Mouse (Mus musculus) adrenal gland, postnatal 25 days (tissue): Measurements from ENCODE around the gene Triobp. TPM values are rescaled to one million over a fixed set of nuclear protein-coding genes. Genes with fewer than 3 reads are reported as not detected.

Experiments used
- DNase-seq: peaks from one replicate; pipeline ENCODE4 v3.0.0; 2021; ENCODE audit warnings: mixed read lengths
- long read RNA-seq: library from polyadenylated mRNA; stranded (forward); transcript quantifications from one replicate; pipeline ENCODE4 v2.0.0, GENCODE M21; 2021
- total RNA-seq: library from RNA; stranded (reverse); gene quantifications from 2 replicates; pipeline ENCODE4 v1.2.3, GENCODE M21; 2021

The Triobp gene
- 113 and 114 TPM in 2 replicates for total RNA-seq
- long read RNA-seq, transcript Triobp-201 (14 exons, 2,570 nt), result major isoform, 164 of 219 reads
- long read RNA-seq, transcript Triobp-206 (8 exons, 1,660 nt), result minor isoform, 5 of 219 reads
- long read RNA-seq, partial matches to known transcripts, result 34 of 219 reads
- long read RNA-seq, other reads (novel, unspliced or antisense), result 16 of 219 reads

GRCm38 (mm10) chr15:78947657-78948056 lies at the start of gene Triobp:
Triobp (plus strand) TSS chr15:78947724.
- peak; percentile 86 for DNase-seq

GRCm38 (mm10) chr15:78898507-78899001 lies 49.0 kb upstream of the Triobp start:
- DNase-seq, result no peak

GRCm38 (mm10) chr15:78899409-78899739 lies 48.1 kb upstream of the Triobp start, which contains the start of gene Gm49510:
Gm49510 (plus strand) TSS chr15:78899667.
- DNase-seq, result no peak

- DNase-seq, result peak; percentile 70
Measured at GRCm38 (mm10) chr15:78899740-78900584, 47.6 kb upstream of the Triobp start, which contains the start of gene Sh3bp1. Sh3bp1 (plus strand) TSS chr15:78899768.

GRCm38 (mm10) chr15:78900585-78901421 lies 46.7 kb upstream of the Triobp start:
- no peak for DNase-seq

- no peak for DNase-seq
Measured at GRCm38 (mm10) chr15:78901422-78901789, 46.1 kb upstream of the Triobp start.

GRCm38 (mm10) chr15:78903243-78903642 lies 44.3 kb upstream of the Triobp start:
- DNase-seq, result peak; percentile 78

- DNase-seq, result no peak
Measured at GRCm38 (mm10) chr15:78908399-78908798, 39.1 kb upstream of the Triobp start.

GRCm38 (mm10) chr15:78908982-78909381 lies 38.5 kb upstream of the Triobp start:
- DNase-seq, result no peak

- no peak for DNase-seq
Measured at GRCm38 (mm10) chr15:78912040-78912439, 35.5 kb upstream of the Triobp start.

- peak; percentile 93 for DNase-seq
Measured at GRCm38 (mm10) chr15:78913632-78914090, 33.9 kb upstream of the Triobp start, which contains the start of gene Pdxp. Pdxp (plus strand) TSS chr15:78913919.

- DNase-seq, result no peak
Measured at GRCm38 (mm10) chr15:78914091-78914822, 33.3 kb upstream of the Triobp start.

- DNase-seq, result no peak
Measured at GRCm38 (mm10) chr15:78914823-78915659, 32.5 kb upstream of the Triobp start.

- DNase-seq, result peak; percentile 51
Measured at GRCm38 (mm10) chr15:78915660-78916017, 31.9 kb upstream of the Triobp start.

- no peak for DNase-seq
Measured at GRCm38 (mm10) chr15:78916052-78916826, 31.3 kb upstream of the Triobp start.

- DNase-seq, result no peak
Measured at GRCm38 (mm10) chr15:78918126-78918525, 29.4 kb upstream of the Triobp start.

- no peak for DNase-seq
Measured at GRCm38 (mm10) chr15:78919914-78920313, 27.6 kb upstream of the Triobp start.

GRCm38 (mm10) chr15:78922700-78923099 lies 24.8 kb upstream of the Triobp start:
- DNase-seq, result no peak

GRCm38 (mm10) chr15:78923585-78923984 lies 23.9 kb upstream of the Triobp start:
- DNase-seq, result no peak

- DNase-seq, result peak; percentile 49
Measured at GRCm38 (mm10) chr15:78925129-78925528, 22.4 kb upstream of the Triobp start.
